Mouse (Mus musculus) heart, embryonic 12.5 days (tissue): ENCODE measurements around the gene Mogat1. TPM values are rescaled to one million over a fixed set of nuclear protein-coding genes. Genes with fewer than 3 reads are reported as not detected.
A peak's percentile ranks its signal among the peaks of the same experiment; 100 is the strongest.

ENCODE experiments used
- ATAC-seq: fragments of 200-750 bp; cut with Nextera tagmentation; 2 replicates; pipeline ENCODE4 v1.8.0; 2017; ENCODE audit warnings: moderate TSS enrichment, moderate library complexity; ENCODE audit not compliant: insufficient number of reproducible peaks, low FRiP score
- H3K27ac ChIP-seq: fragments of 300-500 bp; sonication (generic); 2 replicates; pipeline ENCODE4 v1.5.1; 2016; ENCODE audit warnings: mild to moderate bottlenecking, moderate library complexity; ENCODE audit not compliant: poor library complexity, severe bottlenecking
- H3K27me3 ChIP-seq: fragments of 300-500 bp; sonication (generic); replicated peaks from 2 replicates; pipeline ENCODE4 v1.6.1; 2016; ENCODE audit warnings: mild to moderate bottlenecking, moderate library complexity
- H3K36me3 ChIP-seq: fragments of 300-500 bp; sonication (generic); 2 replicates; pipeline ENCODE4 v1.6.1; 2016; ENCODE audit warnings: mild to moderate bottlenecking, moderate library complexity
- H3K4me1 ChIP-seq: fragments of 300-500 bp; sonication (generic); replicated peaks from 2 replicates; pipeline ENCODE4 v1.6.1; 2016; ENCODE audit warnings: mild to moderate bottlenecking
- H3K4me2 ChIP-seq: fragments of 300-500 bp; sonication (generic); 2 replicates; pipeline ENCODE4 v1.6.1; 2016; ENCODE audit warnings: mild to moderate bottlenecking, moderate library complexity
- H3K4me3 ChIP-seq: fragments of 300-500 bp; sonication (generic); 2 replicates; pipeline ENCODE4 v1.5.1; 2016; ENCODE audit warnings: mild to moderate bottlenecking
- H3K9ac ChIP-seq: fragments of 300-500 bp; sonication (generic); 2 replicates; pipeline ENCODE4 v1.6.1; 2016; ENCODE audit warnings: mild to moderate bottlenecking, moderate library complexity
- H3K9me3 ChIP-seq: fragments of 300-500 bp; sonication (generic); replicated peaks from 2 replicates; pipeline ENCODE4 v1.6.1; 2016; ENCODE audit warnings: mild to moderate bottlenecking, moderate library complexity
- WGBS: fragments of 180-500 bp; shearing (Covaris S2); methylation state at CpG from one replicate; pipeline ENCODE4 v1.1.7; 2016; 5-methylcytosine and 5-hydroxymethylcytosine counted together
- polyA plus RNA-seq: library from polyadenylated mRNA; unstranded; fragments of >200 nt; fragmentation: Nextera tagmentation; extraction: Ambion mirVana; gene quantifications from 2 replicates; pipeline ENCODE4 v1.2.1, GENCODE M21; 2016

The Mogat1 gene
- polyA plus RNA-seq, 1 experiment from 2014 or later, result not detected

DNA sequence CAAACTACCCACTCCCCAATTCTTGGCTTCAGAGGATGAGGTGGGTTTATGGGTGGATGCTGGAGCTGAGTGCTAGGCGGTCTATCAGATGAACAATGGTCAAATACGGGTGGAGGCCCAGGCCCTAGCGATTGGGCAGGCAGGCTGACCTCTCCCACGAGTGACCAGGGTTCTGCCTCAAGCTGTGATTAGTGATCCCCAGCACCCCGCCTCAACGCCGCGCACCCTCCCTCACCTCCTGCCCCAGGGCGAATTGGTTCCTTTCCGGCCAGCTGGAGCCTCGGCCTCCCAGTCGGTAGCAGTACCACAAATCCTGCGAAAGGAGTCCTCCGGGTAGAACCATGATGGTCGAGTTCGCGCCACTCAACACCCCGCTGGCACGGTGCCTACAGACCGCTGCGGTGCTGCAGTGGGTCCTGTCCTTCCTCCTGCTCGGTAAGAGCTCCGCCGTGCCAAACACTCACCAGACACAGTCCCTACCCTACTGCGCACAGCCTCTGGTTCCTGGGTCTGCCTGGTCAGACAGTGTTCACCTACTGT, 900 bp downstream of the Mogat1 start, which contains the start of gene BC035947:
BC035947 (minus strand) TSS at position 538 of the 540 bp plus-strand sequence.
- H3K4me1 ChIP-seq, result no peaks in the 10 kb centered on the region; the same call in 1 of the 2 replicates
- no peaks in the 10 kb centered on the region for H3K36me3 ChIP-seq
- H3K4me3 ChIP-seq, result peak within 1 kb of the TSS; percentile 43
- H3K27me3 ChIP-seq, result peaks cover 28% of the 10 kb centered on the region
- no peak within 1 kb of the TSS for H3K27ac ChIP-seq
- no peaks in the 10 kb centered on the region for H3K9me3 ChIP-seq
- H3K9ac ChIP-seq, result peak within 1 kb of the TSS; percentile 58
- 0 out of 2 replicates have a peak, but pooled peaks have one; percentile 48 for ATAC-seq
- peak within 1 kb of the TSS; percentile 77 for H3K4me2 ChIP-seq
- 4% methylated on average over 25 of the region's 25 CpGs for WGBS

DNA sequence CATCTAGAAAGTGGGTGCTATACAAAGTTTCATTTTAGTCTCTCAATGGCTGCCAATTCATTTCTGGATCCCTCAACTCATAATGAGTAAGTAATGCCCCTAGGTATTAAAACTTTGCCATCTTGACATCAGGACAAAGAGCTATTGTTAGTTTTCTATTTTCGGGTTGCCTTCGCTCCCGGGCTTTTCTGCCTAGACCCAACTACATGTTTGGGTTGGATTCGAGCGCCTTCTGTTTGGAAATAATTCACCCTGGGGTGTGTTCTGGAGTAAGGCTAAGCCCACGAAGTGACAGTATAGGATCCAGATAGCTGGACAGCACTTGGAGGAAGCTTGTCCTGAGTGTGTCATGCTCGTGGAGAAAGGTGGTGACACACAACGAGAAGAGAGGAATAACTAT, 2.0 kb downstream of the Mogat1 start:
- ATAC-seq, result no peak
- no peaks in the 10 kb centered on the region; the same call in 1 of the 2 replicates for H3K4me1 ChIP-seq
- no peak overlapping the region for H3K4me3 ChIP-seq
- H3K9ac ChIP-seq, result no peak overlapping the region
- H3K36me3 ChIP-seq, result no peaks in the 10 kb centered on the region
- WGBS, result 73% methylated on average over 8 of the region's 8 CpGs
- H3K27ac ChIP-seq, result no peak overlapping the region
- no peak overlapping the region for H3K4me2 ChIP-seq
- H3K27me3 ChIP-seq, result peaks cover 28% of the 10 kb centered on the region
- no peaks in the 10 kb centered on the region for H3K9me3 ChIP-seq

DNA sequence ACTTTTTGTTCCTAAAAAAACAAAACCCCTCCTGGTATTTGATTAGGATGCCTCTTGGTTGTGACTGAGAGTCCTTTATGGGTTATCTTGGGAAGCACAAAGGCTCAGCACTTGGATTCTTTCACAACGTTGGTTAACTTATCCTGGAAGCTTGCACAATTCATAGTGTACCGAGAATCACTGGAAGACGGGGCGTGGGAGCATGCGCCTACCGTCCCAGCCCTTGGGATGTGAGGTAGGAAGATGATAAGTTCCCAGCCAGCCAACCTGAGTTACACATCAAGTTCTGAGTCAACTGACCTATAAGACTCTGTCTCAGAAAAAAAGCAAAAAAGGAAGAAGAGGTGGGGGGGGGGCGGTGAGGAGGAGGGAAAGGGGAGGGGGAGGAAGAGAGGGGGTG, 8.1 kb downstream of the Mogat1 start:
- Histone ChIP-seq H3K4me3 (no peak overlapping the region), H3K4me1 (no peaks in the 10 kb centered on the region), H3K4me2 (no peak overlapping the region), H3K9ac (no peak overlapping the region), H3K27ac (no peak overlapping the region), H3K36me3 (no peaks in the 10 kb centered on the region), H3K9me3 (peaks cover 3% of the 10 kb centered on the region; the same call in 1 of the 2 replicates), H3K27me3 (no peaks in the 10 kb centered on the region)
- no peak for ATAC-seq
- WGBS, result 80% methylated on average over 7 of the region's 7 CpGs

DNA sequence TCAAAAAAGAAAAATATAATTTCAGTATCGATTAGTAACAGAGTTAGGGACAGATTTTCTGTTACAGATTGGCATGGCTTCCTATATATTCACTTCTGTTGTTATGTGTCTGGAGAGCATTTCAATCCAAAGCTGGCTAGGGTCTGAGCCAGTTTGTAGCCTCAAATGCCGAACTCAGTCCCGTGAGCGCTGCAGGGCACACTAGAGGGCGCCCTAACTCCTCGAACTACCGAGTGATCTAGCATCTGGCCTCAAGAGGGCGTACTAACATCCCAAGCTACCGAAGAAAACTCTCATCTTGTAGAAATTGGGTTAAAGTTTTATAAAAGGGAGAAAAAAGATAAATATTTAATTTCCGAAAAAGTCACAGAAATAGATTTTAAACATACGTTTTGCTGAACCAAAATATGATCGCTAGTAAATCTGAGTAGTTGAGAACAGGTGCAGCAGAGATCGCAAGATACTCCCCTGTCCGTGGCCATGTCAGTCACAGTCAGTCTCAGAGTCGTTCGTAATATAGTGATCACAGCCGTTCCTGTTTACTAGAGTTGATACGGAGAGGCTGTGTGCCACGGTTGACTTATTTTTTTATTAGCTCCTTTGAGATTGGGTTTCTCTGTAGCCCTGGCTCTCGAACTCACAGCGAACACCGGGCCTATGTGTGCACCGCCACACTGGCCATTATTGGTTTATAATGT, 14.5 kb downstream of the Mogat1 start:
- 51% methylated on average over 23 of the region's 23 CpGs for WGBS
- Histone ChIP-seq H3K4me1 (no peaks in the 10 kb centered on the region), H3K36me3 (no peaks in the 10 kb centered on the region), H3K9ac (no peak overlapping the region), H3K9me3 (peaks cover 3% of the 10 kb centered on the region; the same call in 1 of the 2 replicates), H3K4me3 (no peak overlapping the region), H3K4me2 (no peak overlapping the region), H3K27me3 (0 out of 2 replicates have a peak, but pooled peaks cover 3% of the 10 kb centered on the region), H3K27ac (no peak overlapping the region)
- no peak for ATAC-seq

DNA sequence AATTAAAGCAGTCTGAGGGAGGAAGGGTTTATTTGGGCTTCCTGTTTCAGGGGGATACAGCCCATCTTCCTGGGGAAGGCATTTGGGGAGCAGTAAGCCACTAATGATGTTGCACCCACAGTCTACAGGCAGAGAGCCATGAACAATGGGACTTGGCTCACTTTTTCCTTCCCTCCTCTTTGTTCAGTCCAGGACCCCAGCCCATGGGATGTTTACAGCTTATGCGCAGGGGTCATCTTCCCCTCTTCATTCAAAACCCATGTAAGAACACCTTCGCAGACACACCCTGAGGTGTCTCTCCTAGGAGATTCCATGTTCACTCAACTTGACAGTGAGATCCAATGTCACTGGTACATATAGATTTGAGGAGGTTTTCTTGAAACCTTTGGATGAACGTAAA, 17.6 kb downstream of the Mogat1 start:
- WGBS, result 89% methylated on average over 3 of the region's 3 CpGs
- no peak overlapping the region for H3K27ac ChIP-seq
- H3K4me3 ChIP-seq, result no peak overlapping the region
- H3K9me3 ChIP-seq, result no peaks in the 10 kb centered on the region
- 0 out of 2 replicates have a peak, but pooled peaks cover 3% of the 10 kb centered on the region for H3K27me3 ChIP-seq
- no peaks in the 10 kb centered on the region for H3K4me1 ChIP-seq
- no peak for ATAC-seq
- no peaks in the 10 kb centered on the region for H3K36me3 ChIP-seq
- H3K9ac ChIP-seq, result no peak overlapping the region
- H3K4me2 ChIP-seq, result no peak overlapping the region

DNA sequence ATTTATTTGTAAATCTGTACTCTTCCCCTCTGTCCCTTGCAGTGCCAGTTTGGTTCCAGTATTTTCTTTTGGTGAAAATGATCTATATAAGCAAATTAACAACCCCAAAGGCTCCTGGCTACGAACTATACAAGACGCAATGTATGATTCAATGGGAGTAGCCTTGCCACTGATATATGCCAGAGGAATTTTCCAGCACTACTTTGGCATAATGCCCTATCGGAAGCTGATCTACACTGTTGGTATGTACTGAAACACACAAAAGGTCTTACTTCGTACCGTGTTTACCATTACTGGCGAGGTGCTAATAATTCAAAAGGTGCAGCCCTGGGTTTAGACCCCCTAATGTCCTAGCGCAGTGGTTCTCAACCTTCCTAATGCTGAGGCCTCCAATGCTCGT, 18.2 kb downstream of the Mogat1 start:
- no peak for ATAC-seq
- no peak overlapping the region for H3K4me3 ChIP-seq
- H3K9me3 ChIP-seq, result no peaks in the 10 kb centered on the region
- WGBS, result 85% methylated on average over 8 of the region's 8 CpGs
- 0 out of 2 replicates have a peak, but pooled peaks cover 3% of the 10 kb centered on the region for H3K27me3 ChIP-seq
- H3K27ac ChIP-seq, result no peak overlapping the region
- H3K4me2 ChIP-seq, result no peak overlapping the region
- no peaks in the 10 kb centered on the region for H3K36me3 ChIP-seq
- no peak overlapping the region for H3K9ac ChIP-seq
- no peaks in the 10 kb centered on the region for H3K4me1 ChIP-seq

DNA sequence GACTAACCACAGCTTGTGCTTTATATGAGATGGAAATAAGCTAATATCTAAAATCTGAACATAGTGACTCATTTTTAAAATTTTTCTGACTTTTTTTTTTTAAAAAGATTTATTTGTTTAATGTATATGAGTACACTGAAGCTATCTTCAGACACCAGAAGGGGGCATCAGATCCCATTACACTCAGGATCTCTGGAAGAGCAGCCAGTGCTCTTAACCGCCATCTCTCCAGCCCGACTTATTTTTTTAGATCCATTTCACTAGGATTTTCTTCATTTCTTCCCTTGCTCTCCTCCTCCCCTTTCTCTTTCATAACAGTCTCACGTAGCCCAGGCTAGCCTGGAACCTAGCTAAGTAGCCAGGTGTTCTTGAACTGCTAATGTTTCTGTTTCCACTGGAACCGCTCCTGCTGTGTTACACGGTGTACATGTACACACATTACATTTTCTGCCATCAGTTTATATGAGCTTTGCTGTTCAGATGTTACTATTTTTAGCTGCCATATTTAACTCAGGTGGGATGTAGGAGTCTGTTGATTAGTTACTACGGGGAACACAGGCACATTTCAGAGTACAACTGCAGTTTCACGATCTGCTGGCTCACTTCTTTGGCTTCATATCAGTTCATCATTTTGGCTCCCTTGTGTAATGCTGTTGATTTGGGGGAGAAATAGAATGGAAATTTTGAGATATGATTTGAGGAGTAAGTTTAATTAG, 19.9 kb downstream of the Mogat1 start:
- H3K27me3 ChIP-seq, result no peaks in the 10 kb centered on the region
- WGBS, result 65% methylated on average over 7 of the region's 7 CpGs

DNA sequence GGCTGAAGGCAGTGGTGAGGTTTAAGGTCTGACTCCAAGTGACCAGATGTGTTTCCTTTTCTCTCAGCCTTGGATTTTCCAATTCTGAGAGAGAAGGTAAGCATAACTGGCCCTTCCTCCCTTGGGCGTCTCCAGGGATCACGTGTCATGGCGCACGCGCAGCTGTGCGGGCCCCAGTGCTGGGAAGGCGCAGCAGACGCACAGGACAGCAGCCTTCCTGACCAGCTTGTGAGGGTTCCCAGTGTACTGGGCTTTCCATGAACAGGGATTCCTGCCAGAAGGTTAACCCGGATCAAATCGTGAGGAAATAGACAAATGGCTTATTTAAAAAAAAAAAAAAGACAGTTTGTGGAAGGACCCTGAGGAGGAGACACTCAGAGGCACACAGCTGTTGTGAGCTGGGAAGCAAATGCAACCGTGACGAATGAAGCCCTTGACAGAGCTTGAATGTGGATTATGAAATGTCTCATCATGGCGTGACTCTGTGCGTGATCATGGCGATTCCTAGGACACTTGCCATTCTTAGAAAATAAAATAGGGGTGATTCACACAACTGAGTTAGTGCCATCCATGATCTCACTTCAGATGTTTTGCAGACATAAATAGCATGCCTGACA, 21.5 kb downstream of the Mogat1 start:
- no peaks in the 10 kb centered on the region for H3K36me3 ChIP-seq
- WGBS, result 86% methylated on average over 15 of the region's 15 CpGs
- no peaks in the 10 kb centered on the region for H3K27me3 ChIP-seq
- no peaks in the 10 kb centered on the region for H3K4me1 ChIP-seq
- H3K9me3 ChIP-seq, result no peaks in the 10 kb centered on the region
- H3K27ac ChIP-seq, result no peak overlapping the region
- H3K9ac ChIP-seq, result no peak overlapping the region
- H3K4me3 ChIP-seq, result no peak overlapping the region
- H3K4me2 ChIP-seq, result no peak overlapping the region
- no peak for ATAC-seq

More for the DNA sequence above, 19.9 kb downstream of the Mogat1 start:
- Histone ChIP-seq H3K36me3 (no peaks in the 10 kb centered on the region), H3K4me2 (no peak overlapping the region), H3K27ac (no peak overlapping the region), H3K9me3 (no peaks in the 10 kb centered on the region), H3K9ac (no peak overlapping the region), H3K4me1 (no peaks in the 10 kb centered on the region), H3K4me3 (no peak overlapping the region)
- no peak for ATAC-seq

DNA sequence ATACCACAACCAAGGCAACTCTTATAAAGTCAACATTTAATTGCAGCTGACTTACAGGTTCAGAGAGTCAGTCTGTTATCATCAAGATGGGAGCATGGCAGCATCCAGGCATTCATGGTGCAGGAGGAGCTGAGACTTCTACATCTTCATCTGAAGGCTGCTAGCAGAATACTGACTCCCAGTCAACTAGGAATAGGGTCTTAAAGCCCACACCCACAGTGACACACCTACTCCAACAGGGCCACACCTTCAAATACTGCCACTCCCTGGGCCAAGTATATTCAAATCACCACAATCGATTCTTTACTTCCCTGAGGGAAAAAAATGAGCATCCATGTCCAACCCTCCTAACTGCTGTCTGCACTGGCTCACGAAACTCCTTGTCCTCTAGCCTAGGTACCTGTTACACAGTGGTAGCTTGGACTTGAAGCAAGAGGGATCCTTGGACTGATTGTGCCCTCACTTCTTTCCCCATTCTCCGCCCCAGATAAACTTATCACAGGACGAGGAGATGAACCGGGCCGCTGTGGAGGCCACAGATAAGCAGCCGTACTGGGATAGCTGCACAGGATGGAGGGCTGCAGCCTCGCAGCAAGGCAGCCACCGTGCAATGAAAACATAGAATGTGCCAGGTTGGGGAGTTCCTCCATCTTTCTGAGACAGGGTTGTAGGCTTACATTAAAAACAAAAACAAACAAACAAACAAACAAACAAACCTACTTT, 23.8 kb downstream of the Mogat1 start:
- no peak overlapping the region for H3K4me2 ChIP-seq
- H3K4me1 ChIP-seq, result peaks cover 12% of the 10 kb centered on the region
- no peaks in the 10 kb centered on the region for H3K9me3 ChIP-seq
- H3K27ac ChIP-seq, result no peak overlapping the region
- H3K36me3 ChIP-seq, result no peaks in the 10 kb centered on the region
- no peak overlapping the region for H3K9ac ChIP-seq
- no peaks in the 10 kb centered on the region for H3K27me3 ChIP-seq
- no peak for ATAC-seq
- 43% methylated on average over 9 of the region's 9 CpGs for WGBS
- H3K4me3 ChIP-seq, result no peak overlapping the region

DNA sequence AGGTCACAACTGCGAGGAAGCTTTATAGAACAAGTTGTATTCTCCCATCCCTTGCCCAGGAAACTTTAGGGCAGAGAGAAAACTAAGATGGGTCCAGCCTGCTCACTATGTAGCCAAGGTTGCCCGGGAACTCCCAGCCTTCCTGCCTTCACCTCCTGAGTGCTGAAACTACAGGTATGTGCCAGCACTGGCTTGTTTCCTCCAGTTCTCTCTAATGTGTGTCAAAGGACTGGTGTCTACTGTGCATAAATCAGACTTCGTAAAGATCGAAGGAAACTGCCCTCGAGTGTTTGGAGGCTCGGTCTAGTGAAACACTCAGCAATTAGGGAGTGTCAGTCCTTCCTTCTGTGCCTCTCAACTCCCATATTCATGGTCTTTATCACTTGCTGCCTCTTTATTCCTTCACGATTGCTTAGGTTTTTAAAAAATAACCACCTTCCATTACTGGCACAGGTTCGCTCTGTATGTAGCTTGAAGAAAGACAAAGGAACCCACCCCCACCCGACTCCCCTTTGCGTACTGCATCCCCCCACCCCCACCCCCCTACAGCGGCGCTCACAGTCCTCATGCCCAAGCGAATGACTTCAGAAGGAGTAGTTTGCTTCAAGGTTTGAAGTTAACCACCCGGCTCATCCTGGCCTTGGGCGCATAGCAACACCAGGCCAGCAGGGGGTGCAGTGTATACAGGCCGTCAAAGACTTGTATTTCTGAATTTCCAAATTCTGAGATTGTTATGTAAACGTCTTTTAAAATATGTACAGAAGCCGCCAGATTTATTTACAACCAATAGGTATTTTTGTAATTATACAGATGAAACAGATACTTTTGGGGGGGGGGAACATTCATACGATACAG, 25.7 kb downstream of the Mogat1 start:
- H3K9me3 ChIP-seq, result no peaks in the 10 kb centered on the region
- H3K36me3 ChIP-seq, result no peaks in the 10 kb centered on the region
- no peak for ATAC-seq
- no peak overlapping the region for H3K9ac ChIP-seq
- 36% methylated on average over 19 of the region's 19 CpGs for WGBS
- H3K4me2 ChIP-seq, result peak overlapping the region; percentile 73
- no peak overlapping the region for H3K4me3 ChIP-seq
- H3K27me3 ChIP-seq, result no peaks in the 10 kb centered on the region
- H3K4me1 ChIP-seq, result peaks cover 12% of the 10 kb centered on the region
- H3K27ac ChIP-seq, result no peak overlapping the region
